26 mouse cellular contexts compared by ENCODE assay signal in genomic region chr13:38612179-38612578, GRCm38 (mm10). TPM values are rescaled to one million over a fixed set of nuclear protein-coding genes. Genes with fewer than 3 reads are reported as not detected.
DNase-seq lines count a peak whose midpoint lies in the region; ATAC-seq and TF ChIP-seq lines count a peak whose summit lies in the region.
"Had no signal": no experiment of that assay in that cellular context is flagged by ENCODE, and none has a peak within 500 bp of the region (broad histone marks: within the 10 kb centered on the region; RNA-seq: fewer than 3 reads in every experiment).

No protein-coding gene starts in this region.

- ATAC-seq in liver, embryonic 11.5 days (replicated peaks; ENCODE audit: low FRiP score), result no peak
- no peak for ATAC-seq in inflammation-experienced regulatory T-cells, adult 6 months
- ATAC-seq: forebrain, embryonic 14.5 days; midbrain, embryonic 13.5 days had no signal

- TF ChIP-seq CTCF in gastrocnemius, adult 2 months (IDR thresholded peaks at IDR 0.05), result peak; percentile 16; the same call in 1 of the 2 replicates
- peak; percentile 34; the same call in 1 of the 2 replicates for TF ChIP-seq CTCF in liver, adult 2 months (IDR thresholded peaks at IDR 0.05; ENCODE audit: low read depth, low read length)
- peak; percentile 36 for TF ChIP-seq CTCF in ES-Bruce4 (IDR thresholded peaks at IDR 0.05; ENCODE audit: low read depth, low read length)

- peaks cover 4% of the 10 kb centered on the region; the same call in 1 of the 2 replicates for H3K4me1 ChIP-seq in liver, adult 2 months (ENCODE audit: control insufficient read depth, insufficient read depth, low read length)
- H3K4me1 ChIP-seq in liver, embryonic 11.5 days (replicated peaks; ENCODE audit: control insufficient read depth, insufficient read depth, low read length), result peaks cover 35% of the 10 kb centered on the region
- no peaks in the 10 kb centered on the region for H3K4me1 ChIP-seq in ES-Bruce4 (ENCODE audit: control insufficient read depth, insufficient read depth, low read length)
- H3K4me1 ChIP-seq: hindbrain, embryonic 13.5 days; midbrain, embryonic 13.5 days; neural tube, embryonic 13.5 days had no signal

- no peak overlapping the region for H3K27ac ChIP-seq in gastrocnemius, adult 2 months
- H3K27ac ChIP-seq in liver, adult 2 months (replicated peaks; ENCODE audit: insufficient read depth, low read depth, low read length), result no peak overlapping the region
- no peak overlapping the region for H3K27ac ChIP-seq in liver, embryonic 11.5 days (ENCODE audit: low read depth, low read length)
- no peak overlapping the region for H3K27ac ChIP-seq in ES-Bruce4 (ENCODE audit: insufficient read depth, low read length)
- H3K27ac ChIP-seq: embryonic facial prominence, embryonic 15.5 days; hindbrain, embryonic 13.5 days; midbrain, embryonic 13.5 days; neural tube, embryonic 13.5 days had no signal

- H3K9me3 ChIP-seq in liver, embryonic 11.5 days (ENCODE audit: control insufficient read depth, low read length), result no peaks in the 10 kb centered on the region; the same call in 1 of the 2 replicates
- no peaks in the 10 kb centered on the region; the same call in 1 of the 2 replicates for H3K9me3 ChIP-seq in ES-Bruce4 (replicated peaks; ENCODE audit: control insufficient read depth, insufficient read depth, low read length, poor library complexity, severe bottlenecking)
- H3K9me3 ChIP-seq: embryonic facial prominence, embryonic 15.5 days; midbrain, embryonic 13.5 days; neural tube, embryonic 13.5 days had no signal

- H3K27me3 ChIP-seq in liver, adult 2 months (ENCODE audit: control insufficient read depth, insufficient read depth, low read length), result no peaks in the 10 kb centered on the region
- H3K27me3 ChIP-seq in liver, embryonic 11.5 days (replicated peaks; ENCODE audit: control insufficient read depth, insufficient read depth, low read length), result no peaks in the 10 kb centered on the region
- no peaks in the 10 kb centered on the region for H3K27me3 ChIP-seq in ES-Bruce4 (ENCODE audit: control insufficient read depth, insufficient read depth, low read length, poor library complexity, severe bottlenecking)
- H3K27me3 ChIP-seq: embryonic facial prominence, embryonic 15.5 days; hindbrain, embryonic 13.5 days; megakaryocyte, embryonic 14.5 days; midbrain, embryonic 13.5 days; neural tube, embryonic 13.5 days had no signal

- no peak overlapping the region for H3K4me2 ChIP-seq in liver, embryonic 11.5 days
- H3K4me2 ChIP-seq: embryonic facial prominence, embryonic 15.5 days; hindbrain, embryonic 13.5 days; midbrain, embryonic 13.5 days; neural tube, embryonic 13.5 days had no signal

- intact Hi-C loops in gastrocnemius, adult 2 months (cut with DNase I), result no loop called here

- no peak overlapping the region for H3K4me3 ChIP-seq in gastrocnemius, adult 2 months
- H3K4me3 ChIP-seq in liver, adult 2 months (ENCODE audit: insufficient read depth, low read depth, low read length), result no peak overlapping the region
- H3K4me3 ChIP-seq in liver, embryonic 11.5 days (ENCODE audit: low read depth, low read length), result no peak overlapping the region
- no peak overlapping the region for H3K4me3 ChIP-seq in ES-Bruce4 (ENCODE audit: low read depth, low read length)
- H3K4me3 ChIP-seq: embryonic facial prominence, embryonic 15.5 days; hindbrain, embryonic 13.5 days; megakaryocyte, embryonic 14.5 days; midbrain, embryonic 13.5 days; myocyte; neural tube, embryonic 13.5 days had no signal

- peaks cover 3% of the 10 kb centered on the region; the same call in 1 of the 2 replicates for H3K36me3 ChIP-seq in liver, adult 2 months (ENCODE audit: control insufficient read depth, insufficient read depth, low read length)
- peaks cover 10% of the 10 kb centered on the region for H3K36me3 ChIP-seq in liver, embryonic 11.5 days (ENCODE audit: control insufficient read depth, insufficient read depth, low read length)
- H3K36me3 ChIP-seq in ES-Bruce4 (ENCODE audit: control insufficient read depth, insufficient read depth, low read length, poor library complexity, severe bottlenecking), result no peaks in the 10 kb centered on the region

- TF ChIP-seq POLR2A in liver, adult 2 months (IDR thresholded peaks at IDR 0.05; ENCODE audit: extremely low read depth, insufficient read depth, low read length), result no peak
- TF ChIP-seq POLR2A in ES-Bruce4 (IDR thresholded peaks at IDR 0.05; ENCODE audit: insufficient read depth, low read length), result no peak

- H3K79me2 ChIP-seq in liver, adult 2 months (ENCODE audit: control insufficient read depth, insufficient read depth, low read length), result no peaks in the 10 kb centered on the region

- DNase-seq in gastrocnemius, adult 2 months, result no peak
- DNase-seq in gastrocnemius, postnatal 25 days, result no peak
- no peak for DNase-seq in liver, adult 2 months (ENCODE audit: extremely low read depth, low read depth, low spot score)
- no peak for DNase-seq in liver, embryonic 11.5 days (ENCODE audit: low spot score)
- DNase-seq in R1 (ENCODE audit: low read depth, low spot score), result peak; percentile 46
- DNase-seq in testis, postnatal 14 days (ENCODE audit: low spot score), result no peak
- DNase-seq: cerebellum, adult 8-10 months; cerebellum, postnatal 36 days; gastrocnemius, postnatal 10 days; heart, adult 18-20 months; heart, postnatal 36 days; kidney, adult 18-20 months; kidney, postnatal 25 days; layer of hippocampus, adult 9-11 months; lung, adult 2 months; lung, postnatal 36 days; thymus, postnatal 36 days had no signal

- no peak for TF ChIP-seq EP300 in ES-Bruce4 (IDR thresholded peaks at IDR 0.05; ENCODE audit: insufficient read depth, low read depth, low read length)

- WGBS in liver, adult 2 months, result 98% methylated on average over 4 of the region's 4 CpGs
- 95% methylated on average over 4 of the region's 4 CpGs for WGBS in liver, embryonic 11.5 days

- H3K9ac ChIP-seq in liver, adult 2 months (ENCODE audit: low read depth, low read length), result no peak overlapping the region
- no peak overlapping the region for H3K9ac ChIP-seq in liver, embryonic 11.5 days (ENCODE audit: low read depth, low read length)
- H3K9ac ChIP-seq in ES-Bruce4 (ENCODE audit: low read depth, poor library complexity, severe bottlenecking), result no peak overlapping the region
- H3K9ac ChIP-seq: embryonic facial prominence, embryonic 15.5 days; hindbrain, embryonic 13.5 days; midbrain, embryonic 13.5 days; neural tube, embryonic 13.5 days had no signal

RNA-seq across cellular contexts. Expression of gene Bloc1s5, which starts 22.7 kb away (rescaled TPM):
- 1 to 10 TPM; 4.9 to 5.4 TPM for total RNA-seq in gastrocnemius, adult 2 months (2021)
- 1 to 10 TPM; 5.3 to 5.7 TPM for total RNA-seq in gastrocnemius, postnatal 25 days (2021)
- total RNA-seq in liver, adult 2 months (2014; rRNA removed), result 12.6 and 13.0 TPM in 2 replicates
- polyA plus RNA-seq in liver, adult 2 months (2012; rRNA removed), result 7.2 and 7.8 TPM in 2 replicates
- polyA plus RNA-seq in liver, embryonic 11.5 days (2014; fragmentation: Nextera tagmentation; extraction: Ambion mirVana), result 20.3 and 24.9 TPM in 2 replicates
- polyA plus RNA-seq in ES-Bruce4 (2011; ENCODE audit: insufficient read depth, insufficient read length, low read depth, missing spikeins), result 3.9 and 5.1 TPM in 2 replicates
- 1 to 10 TPM; 5.2 to 5.7 (median 5.7) TPM for polyA plus RNA-seq in inflammation-experienced regulatory T-cells, adult 6 months (2017; shearing (Covaris generic))

RNA-seq across cellular contexts. Expression of gene Eef1e1, which starts 46.7 kb away (rescaled TPM):
- 10 to 100 TPM; 14.1 to 15.8 TPM for total RNA-seq in gastrocnemius, adult 2 months (2021)
- total RNA-seq in gastrocnemius, postnatal 25 days (2021), result 10 to 100 TPM; 12.2 to 16.9 TPM
- total RNA-seq in liver, adult 2 months (2014; rRNA removed), result 5.6 and 7.1 TPM in 2 replicates
- polyA plus RNA-seq in liver, adult 2 months (2012; rRNA removed), result 4.0 and 4.3 TPM in 2 replicates
- polyA plus RNA-seq in liver, embryonic 11.5 days (2014; fragmentation: Nextera tagmentation; extraction: Ambion mirVana), result 112 and 117 TPM in 2 replicates
- polyA plus RNA-seq in ES-Bruce4 (2011; ENCODE audit: insufficient read depth, insufficient read length, low read depth, missing spikeins), result 104 and 128 TPM in 2 replicates
- polyA plus RNA-seq in inflammation-experienced regulatory T-cells, adult 6 months (2017; shearing (Covaris generic)), result 10 to 100 TPM; 42.6 to 49.3 (median 45.5) TPM
